Mouse (Mus musculus): ENCODE results near the gene Cflar. TPM values are rescaled to one million over a fixed set of nuclear protein-coding genes. Genes with fewer than 3 reads are reported as not detected.

Cflar gene
- total and polyA plus RNA-seq, 2 experiments: 45.7 to 98.7 TPM

DNA sequence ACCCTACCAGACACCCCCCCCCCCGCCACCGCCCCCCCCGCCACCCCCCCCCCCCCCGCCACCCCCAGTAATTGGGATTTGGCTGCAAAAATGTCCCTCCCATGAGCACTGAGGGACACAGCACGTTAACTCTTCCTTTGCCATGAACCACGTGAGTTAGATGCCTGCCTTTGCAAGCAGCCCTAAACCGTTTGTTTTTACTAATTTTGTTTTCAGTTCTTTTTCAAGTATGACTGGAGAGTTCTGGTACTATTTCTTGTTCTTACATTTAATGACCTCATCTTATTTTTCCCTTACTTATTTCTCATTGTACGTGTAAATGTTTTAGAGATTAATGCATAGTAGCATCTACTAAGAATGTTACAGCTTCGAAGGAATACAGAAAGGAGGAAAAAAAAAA, 13.2 kb downstream of the Cflar start:
- H3K27ac ChIP-seq (replicated peaks; ENCODE audit: insufficient read depth, low read depth, low read length): no peak overlapping the region
- no peak overlapping the region for H3K9ac ChIP-seq (ENCODE audit: low read depth, low read length)
- TF ChIP-seq CTCF (IDR thresholded peaks at IDR 0.05; ENCODE audit: low read depth, low read length): no peak
- TF ChIP-seq POLR2A (IDR thresholded peaks at IDR 0.05; ENCODE audit: extremely low read depth, insufficient read depth, low read length): no peak
- peaks cover 31% of the 10 kb centered on the region for H3K79me2 ChIP-seq (ENCODE audit: control insufficient read depth, insufficient read depth, low read length)
- WGBS: 62% methylated on average over 9 of the region's 9 CpGs
- no peak for DNase-seq (ENCODE audit: extremely low read depth, low read depth, low spot score)
- H3K36me3 ChIP-seq (ENCODE audit: control insufficient read depth, insufficient read depth, low read length): peaks cover 42% of the 10 kb centered on the region
- peaks cover 46% of the 10 kb centered on the region for H3K4me1 ChIP-seq (ENCODE audit: control insufficient read depth, insufficient read depth, low read length)
- H3K27me3 ChIP-seq (ENCODE audit: control insufficient read depth, insufficient read depth, low read length): no peaks in the 10 kb centered on the region
- no peak overlapping the region for H3K4me3 ChIP-seq (ENCODE audit: insufficient read depth, low read depth, low read length)

- Histone ChIP-seq H3K9ac (ENCODE audit: low read depth, low read length) (no peak overlapping the region), H3K4me3 (ENCODE audit: insufficient read depth, low read depth, low read length) (no peak overlapping the region), H3K79me2 (ENCODE audit: control insufficient read depth, insufficient read depth, low read length) (peaks cover 31% of the 10 kb centered on the region), H3K27ac (replicated peaks; ENCODE audit: insufficient read depth, low read depth, low read length) (no peak overlapping the region), H3K4me1 (ENCODE audit: control insufficient read depth, insufficient read depth, low read length) (peaks cover 43% of the 10 kb centered on the region), H3K27me3 (ENCODE audit: control insufficient read depth, insufficient read depth, low read length) (no peaks in the 10 kb centered on the region), H3K36me3 (ENCODE audit: control insufficient read depth, insufficient read depth, low read length) (peaks cover 47% of the 10 kb centered on the region)
- TF ChIP-seq POLR2A (IDR thresholded peaks at IDR 0.05; ENCODE audit: extremely low read depth, insufficient read depth, low read length): no peak
- TF ChIP-seq CTCF (IDR thresholded peaks at IDR 0.05; ENCODE audit: low read depth, low read length): no peak
- no peak for DNase-seq (ENCODE audit: extremely low read depth, low read depth, low spot score)
Measured at GRCm38 (mm10) chr1:58725095-58725494, 13.8 kb downstream of the Cflar start.

- no peak for DNase-seq (ENCODE audit: extremely low read depth, low read depth, low spot score)
- Histone ChIP-seq H3K79me2 (ENCODE audit: control insufficient read depth, insufficient read depth, low read length) (peaks cover 31% of the 10 kb centered on the region), H3K27ac (replicated peaks; ENCODE audit: insufficient read depth, low read depth, low read length) (peak overlapping the region; percentile 40), H3K27me3 (ENCODE audit: control insufficient read depth, insufficient read depth, low read length) (no peaks in the 10 kb centered on the region), H3K36me3 (ENCODE audit: control insufficient read depth, insufficient read depth, low read length) (peaks cover 49% of the 10 kb centered on the region), H3K4me3 (ENCODE audit: insufficient read depth, low read depth, low read length) (no peak overlapping the region), H3K9ac (ENCODE audit: low read depth, low read length) (0 out of 2 replicates have a peak overlapping the region, but pooled peaks have one; percentile 3), H3K4me1 (ENCODE audit: control insufficient read depth, insufficient read depth, low read length) (peaks cover 40% of the 10 kb centered on the region)
- TF ChIP-seq CTCF (IDR thresholded peaks at IDR 0.05; ENCODE audit: low read depth, low read length) (no peak), POLR2A (IDR thresholded peaks at IDR 0.05; ENCODE audit: extremely low read depth, insufficient read depth, low read length) (no peak)
- WGBS: 71% methylated on average over 5 of the region's 5 CpGs
Measured at GRCm38 (mm10) chr1:58725767-58726166, 14.5 kb downstream of the Cflar start.

GRCm38 (mm10) chr1:58727019-58727746, 15.9 kb downstream of the Cflar start:
- Histone ChIP-seq H3K36me3 (ENCODE audit: control insufficient read depth, insufficient read depth, low read length) (peaks cover 57% of the 10 kb centered on the region), H3K27me3 (ENCODE audit: control insufficient read depth, insufficient read depth, low read length) (no peaks in the 10 kb centered on the region), H3K4me3 (ENCODE audit: insufficient read depth, low read depth, low read length) (no peak overlapping the region), H3K4me1 (ENCODE audit: control insufficient read depth, insufficient read depth, low read length) (peaks cover 32% of the 10 kb centered on the region), H3K79me2 (ENCODE audit: control insufficient read depth, insufficient read depth, low read length) (peaks cover 32% of the 10 kb centered on the region), H3K27ac (replicated peaks; ENCODE audit: insufficient read depth, low read depth, low read length) (peak overlapping the region; percentile 48), H3K9ac (ENCODE audit: low read depth, low read length) (no peak overlapping the region)
- DNase-seq (ENCODE audit: extremely low read depth, low read depth, low spot score): no peak
- WGBS: 85% methylated on average over 1 of the region's 1 CpGs
- TF ChIP-seq POLR2A (IDR thresholded peaks at IDR 0.05; ENCODE audit: extremely low read depth, insufficient read depth, low read length) (no peak), CTCF (IDR thresholded peaks at IDR 0.05; ENCODE audit: low read depth, low read length) (no peak)

DNA sequence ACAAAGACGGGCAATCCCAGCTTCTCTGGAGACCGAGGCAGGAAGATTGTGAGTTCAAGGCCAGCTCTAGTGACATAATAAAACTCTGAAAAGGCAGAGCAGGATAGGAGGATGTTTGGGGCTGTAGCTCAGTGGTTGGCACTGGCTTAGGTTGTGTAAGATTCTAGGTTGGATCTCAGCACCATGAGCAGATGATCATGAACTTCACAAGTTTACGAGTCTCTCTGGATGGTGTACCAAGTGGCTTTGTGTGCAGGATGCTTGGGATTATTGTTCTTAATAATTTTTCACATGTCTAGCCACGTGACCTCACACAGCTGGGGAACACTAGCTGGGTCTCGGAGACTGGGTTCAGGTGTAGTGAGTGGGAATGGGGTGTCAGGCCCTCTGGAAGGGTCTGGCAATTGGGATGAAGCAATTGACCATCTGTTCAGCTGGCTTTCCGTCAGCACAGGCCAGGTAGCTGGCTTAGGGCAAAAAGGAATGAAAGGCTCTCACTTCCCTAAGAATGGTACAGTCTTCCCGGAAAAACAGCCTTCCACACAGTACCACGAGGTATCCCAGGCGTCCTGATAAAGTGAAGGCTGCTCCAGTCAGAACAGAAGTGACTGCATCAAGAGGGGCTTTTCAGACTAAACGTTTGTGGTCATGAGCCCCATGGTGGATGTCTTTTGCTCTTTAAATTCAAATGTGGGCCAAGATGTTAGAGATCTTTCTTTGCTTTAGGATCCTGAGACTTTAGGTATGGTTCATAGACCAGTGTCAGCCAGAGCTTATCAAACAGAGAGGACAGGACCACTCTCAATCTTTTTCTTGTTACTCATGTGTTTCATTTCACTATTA, 16.7 kb downstream of the Cflar start:
- no peak overlapping the region for H3K4me3 ChIP-seq (ENCODE audit: insufficient read depth, low read depth, low read length)
- peaks cover 28% of the 10 kb centered on the region for H3K4me1 ChIP-seq (ENCODE audit: control insufficient read depth, insufficient read depth, low read length)
- 74% methylated on average over 10 of the region's 10 CpGs for WGBS
- peaks cover 55% of the 10 kb centered on the region for H3K36me3 ChIP-seq (ENCODE audit: control insufficient read depth, insufficient read depth, low read length)
- peaks cover 30% of the 10 kb centered on the region for H3K79me2 ChIP-seq (ENCODE audit: control insufficient read depth, insufficient read depth, low read length)
- TF ChIP-seq POLR2A (IDR thresholded peaks at IDR 0.05; ENCODE audit: extremely low read depth, insufficient read depth, low read length) (no peak), CTCF (IDR thresholded peaks at IDR 0.05; ENCODE audit: low read depth, low read length) (no peak)
- H3K27ac ChIP-seq (replicated peaks; ENCODE audit: insufficient read depth, low read depth, low read length): peak overlapping the region; percentile 48
- H3K9ac ChIP-seq (ENCODE audit: low read depth, low read length): 0 out of 2 replicates have a peak overlapping the region, but pooled peaks have one; percentile 53
- no peaks in the 10 kb centered on the region for H3K27me3 ChIP-seq (ENCODE audit: control insufficient read depth, insufficient read depth, low read length)
- DNase-seq (ENCODE audit: extremely low read depth, low read depth, low spot score): no peak
